ENCODE assay signal across 8 mouse cellular contexts in the genomic region with DNA sequence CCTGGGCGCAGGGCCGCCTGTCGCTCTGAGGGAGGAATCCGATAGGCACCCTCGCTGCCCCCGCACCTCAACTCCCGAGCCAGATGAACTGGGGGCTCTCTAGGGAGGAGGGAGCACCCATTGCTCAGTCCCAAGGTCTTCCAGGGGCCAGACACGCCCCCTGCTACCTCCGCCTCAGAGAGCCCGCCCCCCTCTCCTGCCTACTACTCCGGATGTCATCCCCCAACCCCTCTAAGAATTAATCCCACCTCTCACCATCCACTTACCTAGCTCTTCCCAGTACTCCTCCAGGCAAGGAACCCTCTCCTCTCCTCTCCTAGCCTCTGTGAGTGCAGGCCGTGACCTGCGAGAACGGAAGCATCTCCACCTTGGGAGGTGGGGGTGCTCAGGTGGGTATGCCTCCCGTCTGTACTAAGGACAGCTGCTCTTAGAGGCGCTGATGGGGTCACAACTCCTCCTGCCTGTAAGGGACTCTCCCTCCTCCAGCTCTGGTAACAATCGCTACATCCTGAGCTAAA. TPM values are rescaled to one million over a fixed set of nuclear protein-coding genes. Genes with fewer than 3 reads are reported as not detected.
DNase-seq lines count a peak whose midpoint lies in the region; ATAC-seq lines count a peak whose summit lies in the region.

A gene (minus strand): TSS at position 468 of the 518 bp plus-strand sequence.

- H3K27me3 ChIP-seq in embryonic facial prominence, embryonic 15.5 days = peaks cover 54% of the 10 kb centered on the region
- peaks cover 51% of the 10 kb centered on the region for H3K27me3 ChIP-seq in neural tube, embryonic 12.5 days (replicated peaks)

- ATAC-seq in embryonic facial prominence, embryonic 15.5 days (ENCODE audit: insufficient number of reproducible peaks, low FRiP score, low TSS enrichment, low read depth) = 0 out of 2 replicates have a peak, but pooled peaks have one; percentile 8
- ATAC-seq in neural tube, embryonic 12.5 days (ENCODE audit: low FRiP score, low read depth) = 0 out of 2 replicates have a peak, but pooled peaks have one; percentile 1

- peaks cover 32% of the 10 kb centered on the region for H3K4me1 ChIP-seq in embryonic facial prominence, embryonic 15.5 days
- peaks cover 35% of the 10 kb centered on the region for H3K4me1 ChIP-seq in neural tube, embryonic 12.5 days

- no peak within 1 kb of the TSS for H3K9ac ChIP-seq in embryonic facial prominence, embryonic 15.5 days
- peak within 1 kb of the TSS; percentile 65 for H3K9ac ChIP-seq in neural tube, embryonic 12.5 days

- H3K27ac ChIP-seq in embryonic facial prominence, embryonic 15.5 days (replicated peaks) = no peak within 1 kb of the TSS
- H3K27ac ChIP-seq in neural tube, embryonic 12.5 days = no peak within 1 kb of the TSS

- H3K36me3 ChIP-seq in embryonic facial prominence, embryonic 15.5 days = no peaks in the 10 kb centered on the region
- H3K36me3 ChIP-seq in neural tube, embryonic 12.5 days = no peaks in the 10 kb centered on the region

- peak within 1 kb of the TSS; percentile 46 for H3K4me3 ChIP-seq in embryonic facial prominence, embryonic 15.5 days (replicated peaks)
- H3K4me3 ChIP-seq in neural tube, embryonic 12.5 days = peak within 1 kb of the TSS; percentile 48

- peak within 1 kb of the TSS; percentile 93 for H3K4me2 ChIP-seq in embryonic facial prominence, embryonic 15.5 days (replicated peaks)
- peak within 1 kb of the TSS; percentile 95 for H3K4me2 ChIP-seq in neural tube, embryonic 12.5 days (replicated peaks)

- 2% methylated on average over 17 of the region's 17 CpGs for WGBS in embryonic facial prominence, embryonic 15.5 days
- 4% methylated on average over 17 of the region's 17 CpGs for WGBS in neural tube, embryonic 12.5 days

- DNase-seq in layer of hippocampus, adult 8-10 months (ENCODE audit: low spot score in 2 of 2) = no peak
- no peak for DNase-seq in layer of hippocampus, adult 9-10 months (ENCODE audit: low spot score)
- no peak for DNase-seq in left cerebral cortex, postnatal 10 days (ENCODE audit: extremely low spot score in 1 of 2, low spot score in 2 of 2)
- DNase-seq in urinary bladder, postnatal 36 days (ENCODE audit: low spot score in 2 of 2) = no peak
- no peak for DNase-seq in urinary bladder, postnatal 14 days (ENCODE audit: low spot score)
- no peak for DNase-seq in thymus, postnatal 4 days

- H3K9me3 ChIP-seq in embryonic facial prominence, embryonic 15.5 days (replicated peaks) = no peaks in the 10 kb centered on the region
- H3K9me3 ChIP-seq in neural tube, embryonic 12.5 days = no peaks in the 10 kb centered on the region

- intact Hi-C loops in left cerebral cortex, postnatal 10 days (cut with DNase I) = no loop called here

RNA-seq across cellular contexts. Expression of the gene that starts here (rescaled TPM):
- total RNA-seq in layer of hippocampus, adult 8-10 months (2022) = 1,000 to 10,000 TPM; 1,891 to 2,020 (median 1,922) TPM
- polyA plus RNA-seq in embryonic facial prominence, embryonic 15.5 days (2015; fragmentation: Nextera tagmentation; extraction: Ambion mirVana) = 1.8 and 2.2 TPM in 2 replicates
- 100 to 1,000 TPM; 441 to 451 TPM for total RNA-seq in left cerebral cortex, postnatal 10 days (2021)
- 19.8 and 21.3 TPM in 2 replicates for polyA plus RNA-seq in neural tube, embryonic 12.5 days (2016; fragmentation: Nextera tagmentation; extraction: Ambion mirVana)

Comparison
In these comparisons a context has a peak if more than half of its experiments do, and no peak if none do; other contexts are left out.
1. RNA of the gene that starts here (total RNA-seq): 1,891 to 2,020 TPM in layer of hippocampus, adult 8-10 months; 441 to 451 TPM in left cerebral cortex, postnatal 10 days; every median in the first group is over 4 times any median in the second.